Mouse (Mus musculus) frontal cortex, postnatal 25 days (tissue): ENCODE results near the gene Tspan17.
"Not testable (repeated sequence)": the region's sequence is repeated elsewhere in the genome, so short reads cannot be mapped to it uniquely, and the experiment has no call there.

Experiments
- DNase-seq, 2 experiments: peaks; one replicate each; pipeline ENCODE4 v3.0.0; 2022; ENCODE audit warnings: low spot score in 2 of 2

The Tspan17 gene

DNA sequence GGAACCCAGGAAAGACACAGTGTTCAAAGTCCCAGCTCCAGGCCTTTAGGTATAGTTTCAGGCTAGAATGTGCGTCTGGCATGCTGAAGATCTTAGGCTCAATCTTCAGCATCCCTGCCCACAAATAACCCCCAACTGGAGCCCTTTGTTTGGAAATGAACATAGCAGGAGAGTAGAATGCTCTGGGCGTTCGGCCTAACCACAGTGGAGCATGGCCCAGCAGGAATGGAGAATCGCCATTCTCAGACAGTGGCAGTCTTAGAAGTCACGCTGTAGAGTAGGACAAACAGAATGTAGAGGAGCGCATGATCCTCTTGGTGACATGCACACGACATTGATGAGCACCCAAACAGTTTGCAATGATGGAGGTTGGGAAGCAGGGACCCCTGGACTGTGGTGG lies 28.3 kb upstream of the Tspan17 start:
- DNase-seq, result no peak

DNA sequence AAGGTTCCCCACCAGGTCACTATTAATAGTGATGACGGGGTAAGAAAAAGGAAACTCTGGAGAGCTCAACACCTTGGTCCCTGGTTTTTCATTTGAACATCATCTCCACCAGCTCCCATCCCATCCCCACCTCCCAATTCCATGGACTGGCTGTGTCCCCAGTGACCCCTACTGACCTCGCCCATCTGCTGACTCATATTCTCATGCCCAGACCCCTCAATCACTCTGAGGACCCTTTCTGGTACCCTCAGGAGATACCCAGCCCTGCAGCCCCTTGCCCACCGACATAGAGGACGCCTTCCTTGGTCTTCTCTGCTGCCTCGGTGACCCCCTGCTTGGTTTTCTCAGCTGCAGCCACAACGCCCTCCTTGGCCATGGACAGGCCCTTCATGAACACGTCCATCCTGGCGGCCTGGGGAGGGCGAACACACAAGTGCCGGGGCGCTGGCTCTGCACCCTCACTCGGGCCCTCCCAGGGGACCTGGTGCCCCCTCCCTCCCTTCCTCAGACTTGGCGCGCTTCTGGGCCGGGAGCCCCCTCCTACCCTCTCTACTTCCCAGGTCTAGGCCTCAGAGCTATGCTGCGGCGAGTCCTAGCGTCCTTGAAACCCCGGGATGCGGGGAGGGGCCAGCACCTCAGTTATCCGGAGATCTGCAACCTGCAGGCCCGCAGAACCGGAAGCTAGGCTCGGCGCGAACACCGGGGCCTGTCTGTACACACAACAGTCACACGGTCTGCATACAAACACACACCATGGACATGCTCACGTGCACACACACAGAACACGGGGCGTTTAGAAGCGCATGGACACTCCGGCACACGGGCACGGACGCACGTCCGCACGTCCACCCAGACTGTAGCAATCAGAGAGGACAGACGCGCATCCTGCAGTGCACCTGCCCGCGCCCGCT lies 23.6 kb upstream of the Tspan17 start:
- DNase-seq, result peak in 1 of 2 experiments; percentile 29

DNA sequence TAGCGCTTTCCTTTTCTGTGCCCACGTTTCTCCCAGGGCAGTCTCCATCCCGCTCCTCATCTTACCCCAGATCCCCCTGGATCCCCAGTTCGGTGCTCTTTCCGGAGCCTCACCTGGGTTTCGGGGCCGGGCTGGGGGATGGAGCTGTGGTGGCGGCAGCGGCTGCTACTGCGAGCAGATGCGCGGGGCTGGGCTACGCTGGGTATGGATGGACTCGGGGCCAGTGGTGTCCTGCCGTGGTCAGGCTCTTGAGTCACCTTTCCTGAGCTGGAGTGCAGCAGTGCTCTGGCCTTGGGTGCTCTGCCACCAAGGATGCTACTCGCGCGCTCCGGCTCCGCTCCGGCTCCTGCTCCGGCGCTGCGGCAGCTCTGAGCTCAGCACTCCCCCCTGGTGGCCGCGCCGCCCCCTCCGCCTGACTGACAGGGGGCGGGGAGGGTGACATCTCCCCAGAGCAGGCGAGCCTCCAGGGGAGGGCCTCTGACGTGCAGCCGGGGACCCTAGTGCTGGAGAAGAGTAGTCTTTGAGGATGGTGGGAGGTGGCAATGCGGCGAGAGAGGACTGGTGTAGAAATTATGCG lies 22.9 kb upstream of the Tspan17 start, which contains the start of gene Sncb:
Gene Sncb (minus strand): TSS at position 404 of the 577 bp plus-strand sequence.
- peak; percentile 72 to 81 for DNase-seq

DNA sequence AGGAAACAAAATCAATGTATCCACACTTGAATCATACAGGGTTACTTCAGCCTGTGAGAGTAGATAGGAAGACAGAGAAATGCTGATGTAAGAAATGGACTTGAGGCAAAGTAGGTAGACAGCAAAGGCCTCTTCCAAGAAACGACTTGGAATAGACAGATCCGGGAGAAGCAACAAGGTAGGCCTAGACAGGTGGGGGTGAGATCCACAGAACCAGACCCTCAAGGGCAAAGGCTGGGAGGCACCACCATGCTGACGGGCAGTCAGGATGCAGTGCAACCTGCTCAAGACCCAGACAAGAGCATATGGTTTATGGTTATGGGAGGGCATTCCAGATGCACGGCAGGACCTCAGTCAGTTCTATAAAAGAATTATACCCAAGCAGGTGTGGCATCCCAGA lies 22.2 kb upstream of the Tspan17 start:
- no peak for DNase-seq

DNA sequence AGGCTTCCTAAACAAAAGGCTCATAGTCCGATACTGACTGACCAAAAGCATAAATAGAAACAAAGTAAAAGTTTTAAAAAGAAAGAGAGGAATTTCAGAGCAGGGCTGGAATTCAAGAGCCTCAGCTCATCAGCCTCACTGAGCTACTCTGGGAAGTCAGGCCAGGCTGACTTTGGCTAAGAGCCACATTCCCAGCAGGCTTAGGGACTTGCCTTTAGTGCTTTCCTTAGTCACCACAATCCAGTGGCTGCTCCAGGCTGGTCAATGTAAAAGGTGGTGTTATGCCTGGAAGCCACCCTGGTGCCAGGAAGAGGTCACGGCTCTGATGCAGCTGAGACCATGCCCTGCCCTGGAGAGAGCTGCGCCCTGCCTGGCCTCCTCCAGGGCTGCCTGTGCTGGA lies 8.6 kb upstream of the Tspan17 start:
- no peak for DNase-seq

DNA sequence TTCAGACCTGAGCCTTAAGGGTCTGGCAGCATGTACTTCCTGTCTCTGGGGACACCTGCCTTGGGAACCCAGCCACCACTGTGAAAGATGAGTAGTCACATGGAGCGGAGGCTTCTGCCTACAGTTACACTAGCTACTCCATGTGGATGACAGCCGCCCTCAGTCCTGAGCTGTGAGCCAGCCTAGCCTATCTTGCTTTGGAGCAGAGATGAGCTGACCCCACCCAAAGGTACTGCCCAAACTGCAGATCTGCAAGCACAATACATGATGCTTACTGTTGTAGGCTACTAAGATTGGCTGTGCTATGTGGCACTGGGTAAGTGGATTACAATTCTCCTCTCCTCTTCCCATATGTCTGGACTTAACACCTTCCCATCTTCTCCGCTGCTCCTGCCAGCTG lies 8.1 kb upstream of the Tspan17 start:
- DNase-seq, result no peak

DNA sequence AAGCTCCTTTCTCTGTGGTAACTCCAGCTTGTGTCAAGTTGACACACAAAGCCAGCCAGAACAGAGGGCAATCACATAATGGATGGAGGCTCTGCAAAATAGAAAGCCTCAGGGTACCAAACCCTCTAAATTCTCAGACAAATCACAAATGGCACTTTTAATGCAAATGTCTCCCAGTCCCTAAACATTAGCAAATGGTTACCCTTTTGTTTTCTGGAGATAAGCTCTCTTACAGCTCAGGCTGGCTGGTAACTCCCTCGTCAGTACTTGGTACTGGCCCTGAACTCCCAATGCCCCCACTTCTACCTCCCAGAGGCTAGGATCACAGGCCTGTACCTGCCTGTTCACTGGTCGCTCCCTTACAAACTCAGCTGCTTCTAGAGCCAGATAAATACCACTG lies 5.9 kb upstream of the Tspan17 start:
- no peak for DNase-seq

DNA sequence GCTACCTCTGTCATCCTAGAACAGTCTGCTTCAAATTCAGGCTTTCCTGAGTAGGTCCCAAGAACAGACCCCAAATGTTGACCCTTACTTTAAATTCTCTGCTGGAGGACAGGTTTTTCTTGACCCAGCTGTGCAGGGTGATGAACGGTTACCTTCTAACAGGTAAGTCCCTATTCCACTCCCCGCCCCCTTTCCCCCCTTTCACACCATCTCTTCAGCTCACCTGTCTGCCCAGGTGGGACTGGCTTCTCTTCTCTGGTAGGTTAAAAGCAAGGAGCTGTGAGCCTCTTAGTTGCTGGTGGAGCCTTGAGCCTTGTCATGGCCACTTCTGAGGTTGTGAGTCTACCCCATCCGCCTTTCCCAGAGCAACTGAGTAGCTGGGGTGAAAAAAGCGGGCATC lies 5.5 kb upstream of the Tspan17 start, which contains the start of gene Eif4e1b:
Gene Eif4e1b (plus strand): TSS at position 301 of the 400 bp plus-strand sequence.
- DNase-seq, result no peak

DNA sequence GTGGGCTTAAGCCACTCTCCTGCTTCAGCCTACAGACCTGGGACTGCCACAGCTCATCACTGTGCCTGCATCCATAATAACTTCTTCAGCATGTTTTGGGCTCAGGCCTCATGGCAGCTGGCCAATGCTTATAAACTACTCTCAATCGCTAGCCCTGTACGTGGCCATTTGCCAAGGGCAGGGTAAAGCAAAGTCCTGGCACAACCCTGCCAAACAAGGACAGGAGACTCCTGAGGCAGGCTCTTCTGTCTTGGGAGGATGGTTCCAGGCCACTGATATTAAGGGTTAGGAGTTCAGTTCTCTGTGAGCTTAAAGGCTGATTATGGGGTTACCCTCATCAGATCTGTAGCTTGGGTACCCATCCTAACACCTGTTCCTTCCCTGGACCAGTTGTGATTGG lies 1.6 kb upstream of the Tspan17 start:
- not testable (repeated sequence) for DNase-seq

DNA sequence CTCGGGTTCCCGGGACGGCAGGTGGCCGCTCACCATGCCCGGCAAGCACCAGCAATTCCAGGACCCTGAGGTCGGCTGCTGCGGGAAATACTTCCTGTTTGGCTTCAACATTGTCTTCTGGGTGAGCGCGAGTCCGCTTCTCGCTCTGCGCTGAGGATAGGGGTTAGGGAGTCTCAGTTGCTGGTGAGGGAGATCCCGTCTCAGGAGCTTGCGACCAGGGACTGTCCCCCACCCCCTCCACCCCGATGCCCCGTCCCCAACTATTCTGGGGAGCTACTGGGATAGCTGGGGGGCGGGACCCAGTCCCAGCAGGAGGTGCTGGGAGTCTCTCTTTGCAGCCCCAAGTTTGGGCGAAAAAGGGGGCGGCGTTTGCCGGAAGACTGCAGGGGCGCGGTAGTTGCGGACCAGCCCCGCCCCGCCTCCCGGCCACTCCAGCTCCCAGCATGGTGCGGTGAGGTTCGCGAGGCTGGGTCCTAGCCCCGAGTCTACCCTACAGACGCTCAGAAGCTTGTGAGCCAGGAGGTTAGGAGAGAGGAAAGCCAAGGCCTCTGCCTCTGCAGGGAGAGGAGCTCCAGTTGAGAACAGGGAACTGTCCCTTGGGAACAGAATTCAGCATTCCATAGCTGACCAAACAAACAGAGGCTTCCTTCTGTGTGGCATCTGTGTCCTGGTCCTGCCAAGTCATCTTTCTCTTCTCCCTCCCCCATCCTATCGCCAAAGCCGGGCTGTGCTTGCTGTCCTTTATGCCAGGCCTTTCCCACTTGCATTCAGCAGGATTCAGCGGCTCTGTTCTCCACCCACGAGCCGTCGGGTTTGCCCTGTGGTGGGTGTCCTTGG lies 602 bp downstream of the Tspan17 start:
- peak in 1 of 2 experiments; percentile 42 for DNase-seq

DNA sequence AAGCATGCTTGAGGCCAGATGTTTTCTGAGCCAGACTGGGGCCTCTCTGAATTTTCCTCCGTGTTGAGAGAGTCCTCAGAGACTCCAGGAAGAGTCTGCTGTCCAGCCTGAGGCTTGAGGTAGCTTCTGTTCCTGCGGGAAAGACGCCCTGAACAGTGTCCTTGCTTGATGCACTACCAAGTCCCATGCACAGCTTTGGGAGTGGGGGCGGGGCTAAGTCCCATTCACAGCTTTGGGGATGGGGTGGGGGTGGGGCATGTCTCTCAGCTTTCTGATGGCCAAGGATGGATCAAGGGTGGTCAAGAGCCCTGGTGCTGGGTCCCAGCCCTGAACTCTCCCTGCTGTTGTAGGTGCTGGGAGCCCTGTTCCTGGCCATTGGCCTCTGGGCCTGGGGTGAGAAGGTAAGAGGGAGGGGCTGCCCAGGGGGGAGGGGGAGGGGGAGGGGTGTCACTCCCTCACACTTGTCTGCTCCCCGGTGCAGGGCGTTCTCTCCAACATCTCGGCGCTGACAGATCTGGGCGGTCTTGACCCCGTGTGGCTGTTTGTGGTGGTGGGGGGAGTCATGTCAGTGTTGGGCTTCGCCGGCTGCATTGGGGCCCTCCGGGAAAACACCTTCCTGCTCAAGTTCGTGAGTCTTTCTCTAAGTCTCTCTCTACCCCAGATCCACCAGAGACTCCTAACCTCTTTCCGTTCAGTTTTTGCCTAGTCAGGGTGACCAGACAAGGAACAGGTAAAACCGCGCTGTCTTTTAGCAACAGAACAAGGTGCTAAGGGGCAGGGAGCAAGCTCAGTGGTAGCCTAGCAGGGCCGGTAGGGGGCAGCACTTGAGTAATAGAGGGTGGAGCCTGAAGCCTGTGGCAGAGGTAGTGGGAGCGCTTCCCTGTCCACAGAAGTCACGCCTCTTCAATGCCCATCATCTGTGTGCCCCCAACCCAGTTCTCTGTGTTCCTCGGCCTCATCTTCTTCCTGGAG lies 3.4 kb downstream of the Tspan17 start:
- DNase-seq, result no peak

DNA sequence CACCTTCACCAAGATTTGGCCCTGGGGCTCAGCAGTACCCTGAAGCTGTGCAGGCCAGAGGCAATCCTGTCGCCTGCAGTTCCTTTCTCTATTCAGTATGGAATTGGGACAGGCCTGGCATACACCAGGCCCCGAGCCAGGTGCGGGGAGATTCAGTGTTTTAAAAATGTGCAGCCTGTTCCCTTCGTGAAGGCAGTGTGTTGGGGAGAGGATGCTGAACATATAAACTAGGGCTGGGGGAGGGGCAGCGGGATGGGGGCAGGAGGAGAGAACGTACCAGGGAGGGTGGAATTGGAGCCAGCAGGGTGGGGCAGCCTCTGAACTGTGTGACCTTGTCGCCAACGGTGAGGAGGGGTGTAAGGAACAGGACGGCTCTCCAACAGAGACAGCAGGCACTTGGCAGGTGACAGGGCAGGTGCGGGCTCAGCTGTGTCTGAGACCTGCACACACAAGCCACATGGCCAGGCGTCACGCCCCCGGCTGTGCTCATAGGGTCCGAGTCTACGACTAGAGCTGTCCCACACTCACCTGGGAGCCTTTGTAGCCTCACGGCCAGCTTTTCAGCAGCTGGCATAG lies 4.9 kb downstream of the Tspan17 start:
- DNase-seq, result peak in 1 of 2 experiments; percentile 10

DNA sequence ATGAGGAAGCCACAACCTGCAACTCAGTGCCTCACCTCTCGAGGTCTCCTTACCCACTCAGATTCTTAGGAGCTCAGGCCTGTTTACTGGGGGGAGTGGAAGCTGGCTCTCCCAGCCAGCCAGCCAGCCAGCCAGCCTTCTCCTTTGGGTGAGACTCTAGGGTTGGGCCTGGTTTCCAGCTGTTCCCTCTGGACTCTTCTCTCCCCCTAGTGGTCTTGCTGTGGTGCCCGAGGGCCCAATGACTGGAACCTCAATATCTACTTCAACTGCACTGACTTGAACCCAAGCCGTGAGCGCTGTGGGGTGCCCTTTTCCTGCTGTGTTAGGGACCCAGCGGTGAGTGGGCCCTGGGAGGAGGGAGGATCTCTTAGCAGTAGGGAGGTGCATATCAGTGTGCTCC lies 5.7 kb downstream of the Tspan17 start:
- DNase-seq, result no peak

DNA sequence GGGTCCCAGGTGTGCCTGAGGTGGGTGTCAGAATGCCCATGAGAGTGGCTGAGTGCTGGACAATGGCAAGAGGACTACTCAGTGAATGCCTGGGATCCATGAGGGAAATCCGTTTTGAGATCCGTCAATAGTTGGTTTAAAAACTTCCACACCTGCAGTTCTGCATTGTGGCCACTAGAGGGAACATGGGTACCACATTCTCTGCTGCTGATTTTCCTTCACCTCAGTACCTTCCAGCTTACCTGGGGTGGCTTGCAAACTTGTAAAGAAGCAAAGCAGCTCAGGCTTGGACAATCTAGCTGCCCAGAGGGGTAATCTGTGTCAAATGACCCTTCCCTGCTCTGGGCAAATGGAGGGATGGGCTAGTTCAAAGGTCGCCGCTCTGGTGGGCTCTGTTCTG lies 8.2 kb downstream of the Tspan17 start:
- no peak for DNase-seq

DNA sequence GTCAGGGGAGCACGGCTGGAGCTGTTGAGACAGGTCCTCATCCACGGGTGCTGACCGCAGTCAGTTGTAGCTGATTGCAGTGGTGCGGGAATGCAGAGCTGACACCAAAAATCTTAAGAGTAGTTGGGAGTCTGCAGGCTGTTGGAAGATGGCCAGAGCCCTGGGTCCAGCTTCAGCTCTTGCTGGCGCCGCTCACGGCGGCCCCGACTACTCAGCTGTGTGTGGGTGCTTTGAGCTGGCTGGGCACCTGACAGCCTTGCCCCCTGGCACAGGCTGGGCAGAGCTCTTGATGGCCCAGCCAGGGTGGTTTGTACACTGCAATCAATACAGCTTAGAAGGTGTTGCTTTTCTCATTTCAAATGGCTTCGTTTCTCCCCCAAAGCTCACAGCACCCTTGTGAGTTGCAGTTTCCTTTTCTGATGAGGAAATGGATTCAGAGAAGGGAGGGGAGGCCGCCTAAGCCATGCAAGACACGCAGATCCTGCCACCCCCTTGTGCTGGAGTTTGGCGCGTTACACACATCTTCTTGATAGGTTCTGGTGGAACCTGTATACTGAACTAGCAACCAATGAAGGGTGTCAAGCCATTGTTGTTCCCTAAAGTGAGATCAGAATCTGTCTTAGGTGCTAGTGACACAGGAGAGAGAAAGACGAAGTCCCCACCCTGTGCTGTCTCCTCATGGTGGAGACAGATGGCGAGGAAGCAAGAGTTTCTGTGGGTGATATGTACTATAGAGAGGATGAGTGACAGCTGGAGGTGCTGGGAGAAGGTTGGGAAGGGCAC lies 8.9 kb downstream of the Tspan17 start:
- no peak for DNase-seq

DNA sequence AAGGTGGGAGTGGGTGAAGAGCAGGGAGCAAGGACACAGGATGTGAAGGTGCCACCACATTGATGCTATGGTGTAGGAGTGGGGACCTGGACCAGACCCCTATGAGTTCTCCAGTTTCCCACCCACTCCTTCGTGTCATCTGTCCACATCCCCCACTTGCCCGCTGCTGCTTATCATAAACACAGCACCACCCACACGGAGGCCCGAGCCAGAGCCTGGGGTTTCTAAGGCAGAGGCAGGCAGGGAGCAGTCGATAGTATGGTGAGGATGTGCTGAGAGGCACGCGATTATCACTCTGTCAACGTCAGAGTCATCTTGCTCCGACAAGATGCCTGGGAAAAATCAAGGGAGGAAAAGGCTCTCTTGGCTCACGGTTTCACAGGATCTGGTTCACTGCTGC lies 9.6 kb downstream of the Tspan17 start:
- DNase-seq, result no peak

DNA sequence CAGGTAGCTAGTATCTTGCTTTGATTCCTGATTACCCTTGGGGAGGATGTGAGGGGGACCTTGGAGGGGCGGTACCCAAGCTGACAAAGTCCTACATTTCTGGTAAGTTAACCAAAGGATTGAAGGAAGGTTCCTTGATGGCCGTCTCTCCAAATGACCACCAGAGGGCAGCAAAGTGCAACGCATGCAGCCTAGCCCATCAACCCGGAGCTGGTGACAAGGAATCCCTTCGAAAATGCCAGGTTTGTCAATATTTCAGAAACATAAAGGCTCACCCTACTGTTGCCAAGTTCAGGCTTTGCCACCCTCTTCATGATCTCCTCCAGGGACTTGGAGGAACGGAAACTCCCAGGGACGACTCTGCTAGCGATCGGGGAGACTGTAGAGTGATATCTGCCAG lies 10.5 kb downstream of the Tspan17 start:
- DNase-seq, result peak; percentile 64 to 78

DNA sequence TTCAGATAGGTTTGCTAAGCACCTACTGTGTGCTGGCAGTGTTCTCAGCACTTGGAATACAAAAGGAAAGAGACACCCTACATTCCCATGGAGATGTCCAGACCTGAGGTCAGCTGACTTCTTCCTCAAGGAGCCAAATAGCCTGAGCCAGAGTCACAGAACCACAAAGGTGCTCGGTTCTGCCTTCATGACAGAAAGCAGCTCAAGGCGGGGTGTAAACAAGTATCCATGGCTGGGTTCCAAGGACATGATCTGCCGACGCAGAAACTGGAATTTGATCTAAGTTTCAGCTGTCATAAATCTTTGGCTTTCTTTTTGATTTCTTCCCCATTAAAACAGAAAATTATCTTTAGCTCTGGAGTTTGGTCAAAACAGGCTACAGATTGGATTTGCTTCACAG lies 11.0 kb downstream of the Tspan17 start:
- no peak for DNase-seq

DNA sequence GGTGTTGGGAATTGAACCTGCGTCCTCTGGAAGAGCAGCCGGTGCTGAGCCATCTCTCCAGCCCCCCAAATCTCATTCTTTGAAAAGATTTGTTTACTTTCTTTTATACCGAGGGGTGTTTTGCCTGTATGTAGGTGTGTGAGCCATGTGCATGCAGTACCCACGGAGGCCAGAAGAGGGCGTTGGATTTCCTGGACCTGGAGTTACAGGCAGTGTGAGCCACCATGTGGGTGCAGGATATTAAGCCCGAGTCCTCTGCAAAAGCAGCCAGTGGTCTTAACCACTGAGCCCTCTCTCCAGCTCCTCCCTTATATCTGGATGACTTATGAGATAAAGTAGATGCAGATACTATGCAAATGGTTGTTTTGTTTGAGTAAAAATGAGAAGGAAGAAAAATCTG lies 13.8 kb downstream of the Tspan17 start:
- DNase-seq, result no peak
